Mouse (Mus musculus): ENCODE measurements around the gene Armh4.
A peak's percentile ranks its signal among the peaks of the same experiment; 100 is the strongest.

The Armh4 gene

GRCm38 (mm10) chr14:49733950-49734349 lies 49.2 kb downstream of the Armh4 start:
- peak; percentile 9 for DNase-seq (ENCODE audit: low spot score)

- peak; percentile 21 for DNase-seq (ENCODE audit: low spot score)
Observed at GRCm38 (mm10) chr14:49723361-49724054, 59.7 kb downstream of the Armh4 start.

GRCm38 (mm10) chr14:49722782-49723181 lies 60.4 kb downstream of the Armh4 start:
- DNase-seq (ENCODE audit: low spot score), result no peak

- no peak for DNase-seq (ENCODE audit: low spot score)
Observed at GRCm38 (mm10) chr14:49721281-49721680, 61.9 kb downstream of the Armh4 start.

- DNase-seq (ENCODE audit: low spot score), result no peak
Observed at GRCm38 (mm10) chr14:49719678-49720077, 63.5 kb downstream of the Armh4 start.

GRCm38 (mm10) chr14:49711016-49711415 lies 72.2 kb downstream of the Armh4 start:
- DNase-seq (ENCODE audit: low spot score), result no peak

GRCm38 (mm10) chr14:49703432-49704200 lies 79.6 kb downstream of the Armh4 start:
- DNase-seq (ENCODE audit: low spot score), result no peak

GRCm38 (mm10) chr14:49679511-49680284 lies 103.5 kb downstream of the Armh4 start:
- no peak for DNase-seq (ENCODE audit: low spot score)

GRCm38 (mm10) chr14:49676580-49676979 lies 106.6 kb downstream of the Armh4 start:
- DNase-seq (ENCODE audit: low spot score), result no peak

- DNase-seq (ENCODE audit: low spot score), result no peak
Observed at GRCm38 (mm10) chr14:49660444-49660843, 122.7 kb downstream of the Armh4 start.

GRCm38 (mm10) chr14:49649191-49649590 lies 134.0 kb downstream of the Armh4 start:
- DNase-seq (ENCODE audit: low spot score), result no peak

- DNase-seq (ENCODE audit: low spot score), result no peak
Observed at GRCm38 (mm10) chr14:49637422-49637821, 145.8 kb downstream of the Armh4 start.

GRCm38 (mm10) chr14:49626055-49626454 lies 157.1 kb downstream of the Armh4 start:
- DNase-seq (ENCODE audit: low spot score), result no peak
